Mouse (Mus musculus) olfactory bulb, adult 2 months (tissue): ENCODE measurements at regions not wholly inside any gene's neighbourhood (a gene's known extent, or its start where the extent isn't known, plus 50 kb on each side); places are given as distances from the start of the nearest gene placed in this dataset.

Source experiments
- H3K27ac ChIP-seq: fragments of 200-500 bp; 2 replicates; pipeline ENCODE4 v1.5.1; 2012; ENCODE audit warnings: low read depth, low read length; ENCODE audit not compliant: insufficient read depth
- H3K4me1 ChIP-seq: fragments of 200-500 bp; 2 replicates; pipeline ENCODE4 v1.6.1; 2012; ENCODE audit warnings: low read length; ENCODE audit not compliant: control insufficient read depth, insufficient read depth
- H3K4me3 ChIP-seq: fragments of 200-500 bp; 2 replicates; pipeline ENCODE4 v1.5.1; 2012; ENCODE audit warnings: mild to moderate bottlenecking, low read depth, low read length, moderate library complexity; ENCODE audit not compliant: insufficient read depth
- CTCF ChIP-seq: fragments of 200-500 bp; IDR thresholded peaks from 2 replicates; pipeline ENCODE4 v1.5.1; 2012; ENCODE audit warnings: low read depth, mild to moderate bottlenecking, low read length, moderate library complexity; ENCODE audit not compliant: insufficient read depth
- POLR2A ChIP-seq: fragments of 200-500 bp; IDR thresholded peaks from 2 replicates; pipeline ENCODE4 v1.6.1; 2012; ENCODE audit warnings: mild to moderate bottlenecking, low read depth, low read length, moderate library complexity; ENCODE audit not compliant: insufficient read depth
- WGBS: fragments of 180-500 bp; shearing (Covaris S2); methylation state at CpG from one replicate; pipeline ENCODE4 v1.1.7; 2018; 5-methylcytosine and 5-hydroxymethylcytosine counted together

- WGBS: 96% methylated on average over 6 of the region's 6 CpGs
- no peak for TF ChIP-seq POLR2A
- no peak for TF ChIP-seq CTCF
- H3K4me1 ChIP-seq: peaks cover 3% of the 10 kb centered on the region
- H3K4me3 ChIP-seq: no peak overlapping the region
- no peak overlapping the region for H3K27ac ChIP-seq
Measured at GRCm38 (mm10) chr1:90333676-90334430, 130.1 kb downstream of the Ackr3 start.

GRCm38 (mm10) chr1:90335001-90335747 lies 131.4 kb downstream of the Ackr3 start:
- no peak overlapping the region for H3K4me3 ChIP-seq
- no peak for TF ChIP-seq POLR2A
- TF ChIP-seq CTCF: no peak
- WGBS: 66% methylated on average over 25 of the region's 25 CpGs
- H3K4me1 ChIP-seq: peaks cover 3% of the 10 kb centered on the region
- no peak overlapping the region for H3K27ac ChIP-seq

GRCm38 (mm10) chr1:90337876-90338316 lies 134.1 kb downstream of the Ackr3 start:
- Histone ChIP-seq H3K4me1 (peaks cover 3% of the 10 kb centered on the region), H3K4me3 (no peak overlapping the region), H3K27ac (no peak overlapping the region)
- WGBS: 89% methylated on average over 12 of the region's 12 CpGs
- no peak for TF ChIP-seq CTCF
- no peak for TF ChIP-seq POLR2A

- no peaks in the 10 kb centered on the region for H3K4me1 ChIP-seq
- H3K4me3 ChIP-seq: no peak overlapping the region
- no peak overlapping the region for H3K27ac ChIP-seq
- WGBS: 87% methylated on average over 1 of the region's 1 CpGs
- TF ChIP-seq CTCF (no peak), POLR2A (no peak)
Measured at GRCm38 (mm10) chr1:90342346-90342745, 138.6 kb downstream of the Ackr3 start.

GRCm38 (mm10) chr1:90343492-90343891 lies 139.7 kb downstream of the Ackr3 start:
- WGBS: 91% methylated on average over 2 of the region's 2 CpGs
- H3K27ac ChIP-seq: no peak overlapping the region
- TF ChIP-seq POLR2A: no peak
- TF ChIP-seq CTCF: no peak

GRCm38 (mm10) chr1:90347032-90347431 lies 143.3 kb downstream of the Ackr3 start:
- no peak overlapping the region for H3K4me3 ChIP-seq
- TF ChIP-seq CTCF (no peak), POLR2A (no peak)
- WGBS: 80% methylated on average over 6 of the region's 6 CpGs

More at GRCm38 (mm10) chr1:90343492-90343891, 139.7 kb downstream of the Ackr3 start:
- H3K4me3 ChIP-seq: no peak overlapping the region
- H3K4me1 ChIP-seq: no peaks in the 10 kb centered on the region

GRCm38 (mm10) chr1:90349611-90350010 lies 145.8 kb downstream of the Ackr3 start:
- H3K27ac ChIP-seq: no peak overlapping the region
- H3K4me3 ChIP-seq: no peak overlapping the region
- no peaks in the 10 kb centered on the region for H3K4me1 ChIP-seq
- 57% methylated on average over 6 of the region's 6 CpGs for WGBS
- TF ChIP-seq POLR2A: no peak
- TF ChIP-seq CTCF: no peak

More at GRCm38 (mm10) chr1:90347032-90347431, 143.3 kb downstream of the Ackr3 start:
- no peaks in the 10 kb centered on the region for H3K4me1 ChIP-seq
- no peak overlapping the region for H3K27ac ChIP-seq

- Histone ChIP-seq H3K27ac (no peak overlapping the region), H3K4me3 (no peak overlapping the region), H3K4me1 (no peaks in the 10 kb centered on the region)
- no peak for TF ChIP-seq POLR2A
- no peak for TF ChIP-seq CTCF
- WGBS: 76% methylated on average over 7 of the region's 7 CpGs
Measured at GRCm38 (mm10) chr1:90353325-90353724, 149.5 kb downstream of the Ackr3 start.

GRCm38 (mm10) chr1:90356567-90356966 lies 152.8 kb downstream of the Ackr3 start:
- Histone ChIP-seq H3K4me1 (no peaks in the 10 kb centered on the region), H3K27ac (no peak overlapping the region), H3K4me3 (no peak overlapping the region)
- 87% methylated on average over 3 of the region's 3 CpGs for WGBS
- TF ChIP-seq POLR2A (no peak), CTCF (no peak)
